Mouse (Mus musculus): ENCODE results near the gene Rbm4b. TPM values are rescaled to one million over a fixed set of nuclear protein-coding genes. Genes with fewer than 3 reads are reported as not detected.

Rbm4b gene
- 19.5 TPM for polyA plus RNA-seq (2014; fragmentation: Illumina TruSeq; extraction: RNeasy Lipid Tissue Mini Kit (QIAGEN cat#74804))

DNA sequence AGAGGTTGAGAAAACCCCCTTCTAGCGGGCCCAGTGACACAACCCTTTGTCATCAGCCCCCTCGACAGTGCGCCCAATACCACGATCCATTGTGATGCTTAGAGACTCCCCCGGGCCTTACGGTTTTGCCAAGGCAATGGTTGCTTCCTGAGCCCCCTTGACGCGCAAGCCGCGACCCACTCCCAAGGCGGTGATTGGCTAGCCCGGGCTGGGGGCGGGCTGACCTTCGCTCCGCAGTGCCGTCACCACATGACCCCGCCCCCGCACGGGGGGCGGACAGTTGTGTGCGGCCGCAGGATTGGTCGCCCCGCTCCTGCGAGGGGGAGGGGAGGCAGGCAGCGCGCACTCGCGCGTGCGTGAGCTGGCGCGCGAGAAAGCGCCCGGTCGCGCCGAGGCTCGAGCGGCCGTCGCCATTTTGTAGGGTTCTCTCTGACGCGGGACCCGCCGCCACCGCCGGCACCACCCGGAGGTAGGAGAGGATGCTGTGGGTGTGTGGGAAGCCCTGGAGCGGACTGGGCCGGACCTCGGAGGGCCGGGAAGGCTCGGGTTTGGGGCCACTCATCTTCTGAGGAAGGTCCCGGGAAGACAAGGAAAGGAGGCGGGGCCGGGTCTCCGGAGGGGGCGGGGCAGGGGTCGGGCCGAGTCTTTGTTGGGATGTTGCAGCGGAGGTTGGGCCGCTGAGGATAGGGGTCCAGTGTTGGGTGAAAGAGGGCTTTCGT lies at the start of gene Rbm4b:
Gene Rbm4b (plus strand): TSS at position 305 of the 719 bp plus-strand sequence.

DNA sequence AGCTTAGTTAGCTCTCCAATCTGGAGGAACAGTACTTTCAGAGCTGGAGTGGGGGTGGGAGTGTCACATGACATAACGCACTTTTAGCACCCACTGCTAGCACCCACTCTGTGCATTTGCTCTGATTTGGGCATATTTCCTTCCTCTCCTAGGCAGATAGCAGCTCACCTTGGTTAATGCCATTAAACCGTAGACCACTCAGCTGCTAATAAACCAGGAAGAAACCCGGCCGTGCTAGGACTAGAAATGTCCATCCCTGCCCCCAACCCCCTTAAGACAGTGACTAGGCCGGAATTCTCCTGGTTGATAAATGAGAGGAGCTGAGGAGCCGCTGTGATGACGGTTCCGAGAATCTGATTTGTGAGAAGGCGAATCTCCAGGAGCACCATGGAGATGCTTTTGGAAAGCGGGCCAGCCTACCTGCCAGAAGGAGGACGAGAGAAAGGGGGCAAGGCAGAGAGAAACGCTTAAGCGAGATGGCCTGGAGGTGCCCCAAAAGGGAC lies 45.1 kb upstream of the Rbm4b start, which contains the start of gene Sptbn2:
Gene Sptbn2 (plus strand): TSS at position 70 of the 503 bp plus-strand sequence.

DNA sequence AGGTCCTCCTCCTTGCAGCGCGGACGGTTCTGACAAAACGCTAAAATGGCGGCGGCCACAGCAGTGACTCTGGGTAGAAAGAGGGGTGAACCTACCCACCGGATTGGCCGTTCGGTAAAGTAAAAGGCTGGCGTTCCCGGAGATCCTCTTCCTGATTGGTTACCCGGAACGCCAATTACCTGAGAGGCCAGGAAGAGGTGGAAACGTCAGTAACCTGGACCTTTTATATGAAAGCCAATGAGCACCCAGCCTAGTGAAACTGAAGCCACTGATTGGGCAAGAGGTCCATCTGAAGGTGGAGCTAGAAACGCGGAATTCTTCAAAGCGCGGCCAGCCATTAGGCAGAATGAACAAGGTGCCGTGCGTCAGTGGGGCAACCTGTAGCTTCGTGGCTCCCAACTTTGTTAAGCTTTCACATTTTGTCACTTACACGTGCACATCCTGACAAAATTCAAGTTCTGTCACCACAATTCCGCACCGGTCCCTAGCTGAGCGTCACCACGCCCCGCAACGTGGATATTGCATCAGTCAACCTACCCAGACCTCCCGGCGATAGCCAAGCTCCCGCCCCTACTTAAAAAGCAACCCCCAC lies 37.6 kb downstream of the Rbm4b start, which contains the start of gene Rbm4:
Gene Rbm4 (minus strand): TSS at position 71 of the 592 bp plus-strand sequence.

DNA sequence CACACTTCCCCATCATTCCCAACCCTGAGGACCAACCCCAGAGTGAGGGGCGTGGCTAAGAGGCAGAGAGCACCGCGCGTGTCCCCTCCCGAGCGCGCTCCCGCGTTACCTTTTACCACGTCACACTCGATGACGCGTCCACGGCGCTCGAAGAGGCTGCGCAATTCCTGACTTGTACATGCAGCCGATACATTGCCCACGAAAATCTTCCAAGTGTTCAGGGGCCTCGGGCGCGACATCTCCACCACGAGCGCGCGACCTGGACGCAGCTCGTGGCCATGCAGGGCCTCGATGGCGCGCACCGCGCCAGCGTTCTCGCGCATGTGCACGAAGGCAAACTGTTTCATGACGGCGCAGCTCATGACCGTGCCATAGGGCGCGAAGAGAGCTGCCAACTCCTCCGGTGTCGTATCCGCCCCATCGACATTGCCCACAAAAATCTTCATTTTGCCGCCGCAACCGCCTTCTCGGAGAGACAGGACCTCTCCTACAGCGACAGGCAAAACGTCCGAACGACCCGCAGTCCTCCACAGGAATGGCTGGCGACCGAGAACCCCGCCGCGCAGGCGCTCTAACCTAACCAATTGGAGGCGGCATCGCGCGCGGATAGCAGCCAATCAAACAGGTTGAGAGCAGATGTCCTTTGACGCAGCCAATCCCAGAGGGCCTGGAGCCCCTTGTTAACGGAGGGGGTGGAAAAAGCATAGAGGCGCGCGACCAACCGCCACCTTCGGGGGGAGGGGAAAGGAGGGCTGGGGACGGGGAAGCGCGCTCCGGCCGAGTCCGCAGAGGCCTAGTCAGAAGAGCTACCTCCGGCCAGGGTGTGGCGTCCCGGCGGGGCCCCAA lies 55.0 kb downstream of the Rbm4b start, which contains the start of the genes Gm21992 and Rbm14:
Gene Gm21992 (minus strand): TSS at position 550 of the 846 bp plus-strand sequence.
Gene Rbm14 (minus strand): TSS at position 572 of the 846 bp plus-strand sequence.

Other genes starting within 250 kb of the Rbm4b start
- gene Pcx, start 246.0 kb upstream of the Rbm4b start, polyA plus RNA-seq (2014; fragmentation: Illumina TruSeq; extraction: RNeasy Lipid Tissue Mini Kit (QIAGEN cat#74804)) = 0.43 TPM
- not detected for gene Lrfn4, start 140.8 kb upstream of the Rbm4b start, polyA plus RNA-seq (2014; fragmentation: Illumina TruSeq; extraction: RNeasy Lipid Tissue Mini Kit (QIAGEN cat#74804))
- 2.7 TPM for gene Rce1, start 130.9 kb upstream of the Rbm4b start, polyA plus RNA-seq (2014; fragmentation: Illumina TruSeq; extraction: RNeasy Lipid Tissue Mini Kit (QIAGEN cat#74804))
- not detected for gene Gm960, start 57.8 kb upstream of the Rbm4b start, polyA plus RNA-seq (2014; fragmentation: Illumina TruSeq; extraction: RNeasy Lipid Tissue Mini Kit (QIAGEN cat#74804))
- not detected for gene Sptbn2, start 45.3 kb upstream of the Rbm4b start, polyA plus RNA-seq (2014; fragmentation: Illumina TruSeq; extraction: RNeasy Lipid Tissue Mini Kit (QIAGEN cat#74804))
- 14.7 TPM for gene Rbm4, start 37.4 kb downstream of the Rbm4b start, polyA plus RNA-seq (2014; fragmentation: Illumina TruSeq; extraction: RNeasy Lipid Tissue Mini Kit (QIAGEN cat#74804))
- 1.7 TPM for gene Gm21992, start 55.1 kb downstream of the Rbm4b start, polyA plus RNA-seq (2014; fragmentation: Illumina TruSeq; extraction: RNeasy Lipid Tissue Mini Kit (QIAGEN cat#74804))
- gene Rbm14, start 55.1 kb downstream of the Rbm4b start, polyA plus RNA-seq (2014; fragmentation: Illumina TruSeq; extraction: RNeasy Lipid Tissue Mini Kit (QIAGEN cat#74804)) = 8.6 TPM
- gene Ccs, start 82.8 kb downstream of the Rbm4b start, polyA plus RNA-seq (2014; fragmentation: Illumina TruSeq; extraction: RNeasy Lipid Tissue Mini Kit (QIAGEN cat#74804)) = not detected
- 0.46 TPM for gene Ccdc87, start 82.9 kb downstream of the Rbm4b start, polyA plus RNA-seq (2014; fragmentation: Illumina TruSeq; extraction: RNeasy Lipid Tissue Mini Kit (QIAGEN cat#74804))
- gene Ctsf, start 98.6 kb downstream of the Rbm4b start, polyA plus RNA-seq (2014; fragmentation: Illumina TruSeq; extraction: RNeasy Lipid Tissue Mini Kit (QIAGEN cat#74804)) = 35.5 TPM
- 0.20 TPM for gene Actn3, start 121.4 kb downstream of the Rbm4b start, polyA plus RNA-seq (2014; fragmentation: Illumina TruSeq; extraction: RNeasy Lipid Tissue Mini Kit (QIAGEN cat#74804))
- gene Zdhhc24, start 122.2 kb downstream of the Rbm4b start, polyA plus RNA-seq (2014; fragmentation: Illumina TruSeq; extraction: RNeasy Lipid Tissue Mini Kit (QIAGEN cat#74804)) = 19.7 TPM
- gene Bbs1, start 150.1 kb downstream of the Rbm4b start, polyA plus RNA-seq (2014; fragmentation: Illumina TruSeq; extraction: RNeasy Lipid Tissue Mini Kit (QIAGEN cat#74804)) = 5.8 TPM
- gene Dpp3, start 171.8 kb downstream of the Rbm4b start, polyA plus RNA-seq (2014; fragmentation: Illumina TruSeq; extraction: RNeasy Lipid Tissue Mini Kit (QIAGEN cat#74804)) = 1.7 TPM
- gene Peli3, start 186.6 kb downstream of the Rbm4b start, polyA plus RNA-seq (2014; fragmentation: Illumina TruSeq; extraction: RNeasy Lipid Tissue Mini Kit (QIAGEN cat#74804)) = 1.8 TPM
- gene Mrpl11, start 205.7 kb downstream of the Rbm4b start, polyA plus RNA-seq (2014; fragmentation: Illumina TruSeq; extraction: RNeasy Lipid Tissue Mini Kit (QIAGEN cat#74804)) = 15.6 TPM
- not detected for gene Npas4, start 233.8 kb downstream of the Rbm4b start, polyA plus RNA-seq (2014; fragmentation: Illumina TruSeq; extraction: RNeasy Lipid Tissue Mini Kit (QIAGEN cat#74804))